Mouse (Mus musculus) CD4-positive, CD25-positive, alpha-beta regulatory T cell (primary cell): Measurements from ENCODE around the gene Edil3. TPM values are rescaled to one million over a fixed set of nuclear protein-coding genes. Genes with fewer than 3 reads are reported as not detected.

Source experiments
- polyA plus RNA-seq: library from polyadenylated mRNA; unstranded; fragments of 100-300 nt; shearing (Covaris generic); gene quantifications from one replicate; pipeline ENCODE4 v1.2.1, GENCODE M21; 2017

Gene Edil3
- 0.11 TPM for polyA plus RNA-seq

DNA sequence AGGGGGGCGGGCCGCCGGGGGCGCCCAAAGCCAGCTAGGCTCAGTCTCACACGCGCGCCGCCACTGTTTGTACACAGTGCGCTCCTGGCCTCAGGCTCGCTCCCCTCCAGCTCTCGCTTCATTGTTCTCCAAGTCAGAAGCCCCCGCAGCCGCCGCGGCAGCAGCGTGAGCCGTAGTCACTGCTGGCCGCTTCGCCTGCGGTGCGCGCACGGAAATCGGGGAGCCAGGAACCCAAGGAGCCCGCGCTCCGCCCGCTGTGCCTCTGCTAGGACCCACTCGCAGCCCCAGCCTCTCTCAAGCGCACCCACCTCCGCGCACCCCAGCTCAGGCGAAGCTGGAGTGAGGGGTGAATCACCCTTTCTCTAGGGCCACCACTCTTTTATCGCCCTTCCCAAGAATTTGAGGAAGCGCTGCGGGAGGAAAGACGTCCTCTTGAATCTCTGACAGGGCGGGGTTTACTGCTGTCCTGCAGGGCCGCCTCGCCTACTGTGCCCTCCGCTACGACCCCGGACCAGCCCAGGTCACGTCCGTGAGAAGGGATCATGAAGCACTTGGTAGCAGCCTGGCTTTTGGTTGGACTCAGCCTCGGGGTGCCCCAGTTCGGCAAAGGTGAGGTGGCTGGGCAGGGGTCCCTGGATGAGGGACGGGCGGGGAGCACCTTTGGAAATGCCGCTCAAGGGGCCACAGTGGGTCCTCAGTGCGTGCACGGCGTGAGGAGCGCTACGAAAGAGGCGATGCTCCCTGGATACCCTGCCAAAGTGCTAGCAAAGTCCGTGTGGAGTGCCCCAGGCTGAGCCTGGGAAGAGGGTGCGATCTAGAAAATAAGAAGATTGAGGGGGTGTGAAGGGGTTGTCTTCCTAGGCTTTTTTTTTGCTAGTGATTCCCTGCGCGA is at the start of gene Edil3:
Gene Edil3, plus strand, starts transcription at position 33 of the 892 bp plus-strand sequence.

